Mouse (Mus musculus) small intestine, adult 2 months (tissue): ENCODE measurements around the gene Tmem229b. TPM values are rescaled to one million over a fixed set of nuclear protein-coding genes. Genes with fewer than 3 reads are reported as not detected.
"Not testable (repeated sequence)": the region's sequence is repeated elsewhere in the genome, so short reads cannot be mapped to it uniquely, and the experiment has no call there.

ENCODE experiments used
- H3K27ac ChIP-seq: fragments of 200-500 bp; 2 replicates; pipeline ENCODE4 v1.5.1; 2012; ENCODE audit warnings: low read depth, low read length, control low read depth, inconsistent platforms; ENCODE audit not compliant: insufficient read depth
- H3K27me3 ChIP-seq: fragments of 200-500 bp; 2 replicates; pipeline ENCODE4 v1.6.1; 2012; ENCODE audit warnings: mild to moderate bottlenecking, moderate library complexity, low read length, inconsistent platforms; ENCODE audit not compliant: control insufficient read depth, insufficient read depth
- H3K36me3 ChIP-seq: fragments of 200-500 bp; 2 replicates; pipeline ENCODE4 v1.6.1; 2012; ENCODE audit warnings: mild to moderate bottlenecking, low read length, control low read depth, inconsistent platforms; ENCODE audit not compliant: control insufficient read depth, insufficient read depth
- H3K4me1 ChIP-seq: fragments of 200-500 bp; 2 replicates; pipeline ENCODE4 v1.6.1; 2012; ENCODE audit warnings: low read length, inconsistent platforms, mixed read lengths; ENCODE audit not compliant: control insufficient read depth, insufficient read depth, insufficient read length
- H3K4me3 ChIP-seq: fragments of 200-500 bp; 2 replicates; pipeline ENCODE4 v1.5.1; 2012; ENCODE audit warnings: low read depth, mild to moderate bottlenecking, control low read depth, inconsistent platforms, low read length, moderate library complexity
- CTCF ChIP-seq: fragments of 200-500 bp; IDR thresholded peaks from 2 replicates; pipeline ENCODE4 v1.5.1; 2012; ENCODE audit warnings: low read depth, mild to moderate bottlenecking, control low read depth, inconsistent platforms, low read length, moderate library complexity, mixed read lengths; ENCODE audit not compliant: insufficient replicate concordance, insufficient read length; ENCODE audit errors: extremely low read depth
- POLR2A ChIP-seq: fragments of 200-500 bp; IDR thresholded peaks from 2 replicates; pipeline ENCODE4 v1.6.1; 2012; ENCODE audit warnings: low read depth, mild to moderate bottlenecking, control low read depth, inconsistent platforms, low read length, moderate library complexity
- WGBS: fragments of 180-500 bp; shearing (Covaris S2); methylation state at CpG from one replicate; pipeline ENCODE4 v1.1.7; 2018; 5-methylcytosine and 5-hydroxymethylcytosine counted together
- polyA plus RNA-seq: library from polyadenylated mRNA; depleted of rRNA; stranded (reverse); fragments of >200 nt; gene quantifications from 2 replicates; pipeline ENCODE4 v1.2.3, GENCODE M21; 2012

Tmem229b gene
- polyA plus RNA-seq, 1 experiment, result 11.7 TPM

DNA sequence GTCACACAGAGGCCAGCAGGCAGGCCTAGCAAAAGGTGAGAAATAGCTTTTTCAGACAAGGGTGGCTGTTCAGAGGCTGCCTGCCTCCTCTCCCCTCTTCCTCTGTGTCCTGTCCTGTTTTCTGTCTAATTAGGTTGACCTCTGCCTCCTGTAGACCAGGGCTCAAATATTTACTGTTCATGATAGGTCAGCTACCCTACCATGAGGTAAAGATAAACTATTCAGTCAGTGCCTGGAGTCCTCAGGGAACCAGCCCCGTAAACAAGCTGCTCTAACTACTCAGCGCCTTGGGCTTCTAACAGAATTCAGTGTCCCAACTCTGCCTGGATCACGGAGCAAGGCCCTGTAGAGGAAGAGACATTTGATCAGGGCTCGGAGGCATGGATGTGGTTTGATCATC lies 70.9 kb downstream of the Tmem229b start:
- TF ChIP-seq POLR2A (no peak), CTCF (no peak)
- Histone ChIP-seq H3K36me3 (no peaks in the 10 kb centered on the region), H3K27me3 (no peaks in the 10 kb centered on the region), H3K4me1 (peaks cover 3% of the 10 kb centered on the region; the same call in 1 of the 2 replicates), H3K4me3 (no peak overlapping the region), H3K27ac (no peak overlapping the region)
- 78% methylated on average over 4 of the region's 4 CpGs for WGBS

- TF ChIP-seq CTCF, result no peak
- TF ChIP-seq POLR2A, result no peak
- Histone ChIP-seq H3K4me3 (no peak overlapping the region), H3K27me3 (no peaks in the 10 kb centered on the region), H3K4me1 (no peaks in the 10 kb centered on the region), H3K36me3 (no peaks in the 10 kb centered on the region), H3K27ac (no peak overlapping the region)
- 74% methylated on average over 1 of the region's 1 CpGs for WGBS
Observed at GRCm38 (mm10) chr12:78929900-78930299, 77.5 kb downstream of the Tmem229b start.

DNA sequence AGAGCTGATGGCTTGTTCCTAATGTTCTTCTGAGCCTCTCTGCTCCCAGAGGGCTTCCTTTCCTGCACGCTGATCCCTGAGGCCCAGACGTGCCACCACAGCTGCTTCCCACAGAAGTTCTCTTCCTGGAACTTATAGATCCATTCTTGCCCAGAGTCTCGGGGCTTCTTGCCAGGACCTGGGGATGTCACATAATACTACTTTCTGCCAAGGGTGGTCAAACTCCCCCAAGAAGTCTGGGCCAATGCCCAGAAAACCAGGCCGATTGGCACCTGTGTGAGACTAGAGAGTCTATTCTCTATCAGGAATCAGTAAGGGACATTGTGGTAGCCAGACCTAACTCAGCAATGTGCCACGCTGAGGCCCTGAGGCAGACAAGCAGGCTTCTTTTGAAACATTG lies 80.1 kb downstream of the Tmem229b start:
- TF ChIP-seq CTCF (no peak), POLR2A (no peak)

GRCm38 (mm10) chr12:78923539-78924189 lies 83.8 kb downstream of the Tmem229b start:
- WGBS, result 84% methylated on average over 7 of the region's 7 CpGs
- no peak for TF ChIP-seq CTCF
- no peaks in the 10 kb centered on the region for H3K27me3 ChIP-seq

More for the DNA sequence above, 80.1 kb downstream of the Tmem229b start:
- 78% methylated on average over 5 of the region's 5 CpGs for WGBS
- no peaks in the 10 kb centered on the region for H3K36me3 ChIP-seq
- H3K4me1 ChIP-seq, result no peaks in the 10 kb centered on the region
- H3K27ac ChIP-seq, result no peak overlapping the region
- H3K27me3 ChIP-seq, result no peaks in the 10 kb centered on the region
- H3K4me3 ChIP-seq, result no peak overlapping the region

DNA sequence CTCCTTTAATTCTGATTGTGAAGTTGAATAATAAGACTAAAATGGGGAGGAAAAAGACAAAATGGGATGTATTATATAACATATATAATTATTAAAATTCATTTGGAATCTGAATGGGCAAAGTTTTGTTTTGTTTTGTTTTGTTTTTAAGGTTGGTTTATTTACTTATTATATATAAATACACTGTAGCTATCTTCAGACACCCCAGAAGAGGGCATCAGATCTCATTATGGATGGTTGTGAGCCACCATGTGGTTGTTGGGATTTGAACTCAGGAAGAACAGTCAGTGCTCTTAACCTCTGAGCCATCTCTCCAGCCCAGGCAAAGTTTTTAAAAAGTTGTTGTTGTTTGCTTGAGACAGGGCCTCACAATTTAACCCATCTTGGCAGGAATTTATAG lies 84.5 kb downstream of the Tmem229b start:
- H3K36me3 ChIP-seq, H3K4me3 ChIP-seq, H3K27ac ChIP-seq, H3K4me1 ChIP-seq, H3K27me3 ChIP-seq: not testable (repeated sequence)

More at GRCm38 (mm10) chr12:78923539-78924189, 83.8 kb downstream of the Tmem229b start:
- Histone ChIP-seq H3K27ac (no peak overlapping the region), H3K4me3 (no peak overlapping the region), H3K4me1 (peaks cover 2% of the 10 kb centered on the region; the same call in 1 of the 2 replicates), H3K36me3 (no peaks in the 10 kb centered on the region)

GRCm38 (mm10) chr12:78922058-78922457 lies 85.4 kb downstream of the Tmem229b start:
- Histone ChIP-seq H3K4me1 (peaks cover 2% of the 10 kb centered on the region; the same call in 1 of the 2 replicates), H3K4me3 (no peak overlapping the region), H3K27ac (no peak overlapping the region), H3K27me3 (no peaks in the 10 kb centered on the region), H3K36me3 (no peaks in the 10 kb centered on the region)
- WGBS, result 72% methylated on average over 3 of the region's 3 CpGs
- TF ChIP-seq POLR2A (no peak), CTCF (no peak)

DNA sequence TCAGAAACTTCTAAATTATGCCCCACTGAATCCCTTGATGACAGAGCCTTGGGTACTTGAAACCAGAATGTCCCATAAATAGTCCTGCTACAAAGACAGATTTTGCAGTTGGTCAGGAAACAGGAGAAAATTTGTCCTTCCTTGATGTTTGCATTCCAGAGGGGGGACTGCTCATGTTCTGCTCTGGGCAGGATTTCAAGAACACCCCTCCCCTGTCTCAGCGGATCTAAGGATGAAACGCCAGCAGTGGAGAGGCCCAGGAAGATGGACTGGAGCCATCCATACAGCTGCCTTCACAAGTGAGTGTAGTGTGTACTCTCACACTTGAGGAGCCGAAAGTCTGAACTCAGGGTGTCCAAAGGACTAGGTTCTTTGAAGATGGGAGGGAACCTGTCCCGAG lies 86.0 kb downstream of the Tmem229b start:
- H3K36me3 ChIP-seq, result no peaks in the 10 kb centered on the region
- no peak overlapping the region for H3K27ac ChIP-seq
- WGBS, result 68% methylated on average over 4 of the region's 4 CpGs
- H3K27me3 ChIP-seq, result no peaks in the 10 kb centered on the region
- TF ChIP-seq CTCF, result no peak
- H3K4me3 ChIP-seq, result no peak overlapping the region
- H3K4me1 ChIP-seq, result peaks cover 2% of the 10 kb centered on the region; the same call in 1 of the 2 replicates
